Mouse (Mus musculus) heart, embryonic 13.5 days (tissue): Measurements from ENCODE around the gene Piezo1. TPM values are rescaled to one million over a fixed set of nuclear protein-coding genes. Genes with fewer than 3 reads are reported as not detected.

Experiments used
- ATAC-seq: fragments of 200-750 bp; cut with Nextera tagmentation; 2 replicates; pipeline ENCODE4 v1.8.0; 2017; ENCODE audit warnings: moderate TSS enrichment; ENCODE audit not compliant: insufficient number of reproducible peaks, low FRiP score, low TSS enrichment; ENCODE audit errors: extremely low read depth
- H3K27ac ChIP-seq: fragments of 300-500 bp; sonication (generic); replicated peaks from 2 replicates; pipeline ENCODE4 v1.5.1; 2015; ENCODE audit warnings: moderate library complexity, mild to moderate bottlenecking, inconsistent platforms
- H3K27me3 ChIP-seq: fragments of 300-500 bp; sonication (generic); replicated peaks from 2 replicates; pipeline ENCODE4 v1.6.1; 2015; ENCODE audit warnings: mild to moderate bottlenecking, inconsistent platforms
- H3K36me3 ChIP-seq: fragments of 300-500 bp; sonication (generic); 2 replicates; pipeline ENCODE4 v1.6.1; 2015; ENCODE audit warnings: mild to moderate bottlenecking, inconsistent platforms
- H3K4me1 ChIP-seq: fragments of 300-500 bp; sonication (generic); 2 replicates; pipeline ENCODE4 v1.6.1; 2015; ENCODE audit warnings: inconsistent platforms
- H3K4me2 ChIP-seq: fragments of 300-500 bp; sonication (generic); 2 replicates; pipeline ENCODE4 v1.6.1; 2015; ENCODE audit warnings: inconsistent platforms, mild to moderate bottlenecking, moderate library complexity
- H3K4me3 ChIP-seq: fragments of 300-500 bp; sonication (generic); 2 replicates; pipeline ENCODE4 v1.5.1; 2015; ENCODE audit warnings: moderate library complexity, mild to moderate bottlenecking, inconsistent platforms
- H3K9ac ChIP-seq: fragments of 300-500 bp; sonication (generic); 2 replicates; pipeline ENCODE4 v1.6.1; 2015; ENCODE audit warnings: inconsistent platforms, mild to moderate bottlenecking, moderate library complexity
- H3K9me3 ChIP-seq: fragments of 300-500 bp; sonication (generic); 2 replicates; pipeline ENCODE4 v1.6.1; 2016; ENCODE audit warnings: inconsistent platforms
- WGBS: fragments of 180-500 bp; shearing (Covaris S2); methylation state at CpG from one replicate; pipeline ENCODE4 v1.1.7; 2015; ENCODE audit warnings: mixed read lengths; 5-methylcytosine and 5-hydroxymethylcytosine counted together
- polyA plus RNA-seq: library from polyadenylated mRNA; unstranded; fragments of >200 nt; fragmentation: Nextera tagmentation; extraction: Ambion mirVana; gene quantifications from 2 replicates; pipeline ENCODE4 v1.2.1, GENCODE M21; 2015

Piezo1 gene
- polyA plus RNA-seq, 1 experiment from 2014 or later = 15.4 TPM

DNA sequence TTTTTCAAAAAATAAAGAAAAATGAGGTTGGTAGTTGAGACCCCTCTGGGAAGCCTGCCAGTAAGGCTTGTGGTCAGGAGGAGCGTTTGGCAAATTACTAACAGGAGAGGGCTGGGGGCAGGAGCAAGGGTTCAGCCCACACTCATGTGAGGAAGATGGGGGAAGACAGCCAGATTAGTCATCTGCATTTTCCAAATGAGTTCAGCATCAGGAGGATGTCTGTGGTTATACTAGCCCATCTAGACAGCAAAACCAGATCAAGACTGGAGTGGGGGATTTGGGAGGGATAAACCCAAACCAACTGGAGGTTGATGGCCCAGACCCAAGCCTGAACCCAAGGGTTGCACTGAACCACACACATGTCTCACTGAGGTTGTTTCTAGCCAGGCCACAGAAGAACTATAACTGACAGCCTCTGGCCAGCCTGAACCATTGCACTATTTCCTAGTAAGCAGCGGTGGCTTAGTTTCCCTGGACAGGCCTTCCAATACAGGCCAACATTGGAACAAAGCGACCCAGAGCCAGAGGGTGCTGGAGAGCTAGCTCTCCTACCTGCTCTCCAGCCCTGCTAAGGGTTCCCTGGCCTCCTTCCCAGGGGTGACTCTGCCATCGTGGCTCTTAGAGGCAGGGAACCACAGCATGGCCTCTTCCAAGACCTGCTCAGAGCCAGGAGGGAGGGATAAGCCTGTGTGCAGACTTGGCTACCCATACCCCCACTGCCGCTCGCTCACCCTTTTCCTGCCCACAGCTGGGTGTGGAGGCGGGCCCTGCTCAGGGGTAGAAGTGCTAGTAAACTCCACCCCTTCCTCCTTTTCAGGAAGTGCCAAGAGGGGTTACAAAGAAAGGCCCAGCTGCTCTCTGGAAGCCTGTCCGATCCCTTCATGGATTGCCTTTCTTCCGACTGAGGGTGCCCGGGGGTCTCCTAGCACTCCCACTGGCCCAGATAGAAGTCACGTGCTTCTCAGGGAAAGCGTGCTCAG lies 5.2 kb upstream of the Piezo1 start:
- H3K27me3 ChIP-seq = no peaks in the 10 kb centered on the region
- 52% methylated on average over 12 of the region's 12 CpGs for WGBS
- H3K4me1 ChIP-seq = peaks cover 38% of the 10 kb centered on the region
- H3K27ac ChIP-seq = peak overlapping the region; percentile 66
- no peak for ATAC-seq
- H3K36me3 ChIP-seq = no peaks in the 10 kb centered on the region
- H3K9me3 ChIP-seq = no peaks in the 10 kb centered on the region
- peak overlapping the region; percentile 43 for H3K4me2 ChIP-seq
- H3K9ac ChIP-seq = peak overlapping the region; percentile 59
- H3K4me3 ChIP-seq = no peak overlapping the region

DNA sequence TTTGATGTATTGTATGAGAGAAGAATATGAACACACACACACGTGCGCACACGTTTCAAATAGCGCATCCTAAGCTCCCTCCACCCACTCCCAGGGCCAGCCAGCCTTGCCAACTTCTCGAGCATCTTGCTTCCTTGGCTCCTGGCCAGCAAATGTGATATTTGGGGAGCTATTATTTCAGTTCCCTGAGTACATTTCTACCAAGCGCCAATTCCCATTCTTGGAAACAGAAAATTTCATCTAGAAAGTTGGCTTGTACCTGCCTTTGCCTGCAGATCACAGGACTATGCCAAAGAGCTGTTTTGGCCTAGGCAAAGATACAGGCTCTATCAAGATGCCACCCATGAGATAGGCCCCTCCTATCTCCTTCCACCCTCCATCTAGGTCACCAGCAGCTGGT lies 3.7 kb upstream of the Piezo1 start:
- no peak overlapping the region for H3K9ac ChIP-seq

DNA sequence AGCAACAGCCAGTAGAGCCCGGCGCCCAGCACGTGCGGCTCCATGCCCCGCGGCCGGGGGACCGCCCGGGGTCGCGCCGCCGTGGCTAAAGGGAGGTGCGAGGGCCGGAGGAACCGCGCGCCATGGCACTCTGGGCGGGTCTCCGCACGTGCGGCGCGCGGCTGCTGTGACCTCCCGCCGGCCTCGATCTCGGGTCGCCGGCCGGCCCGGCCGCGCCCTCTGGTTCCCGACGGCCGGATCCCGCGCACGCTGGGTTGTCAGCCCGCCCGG lies 199 bp downstream of the Piezo1 start:
- under 1% methylated on average over 37 of the region's 43 CpGs for WGBS
- Histone ChIP-seq H3K4me3 (peak overlapping the region; percentile 72), H3K36me3 (no peaks in the 10 kb centered on the region), H3K27ac (peak overlapping the region; percentile 84), H3K27me3 (no peaks in the 10 kb centered on the region), H3K9ac (peak overlapping the region; percentile 90), H3K4me1 (peaks cover 53% of the 10 kb centered on the region), H3K4me2 (peak overlapping the region; percentile 80), H3K9me3 (no peaks in the 10 kb centered on the region)
- no peak; the same call in 1 of the 2 replicates for ATAC-seq

More for the DNA sequence above, 3.7 kb upstream of the Piezo1 start:
- H3K27me3 ChIP-seq = no peaks in the 10 kb centered on the region
- H3K36me3 ChIP-seq = no peaks in the 10 kb centered on the region
- 75% methylated on average over 6 of the region's 6 CpGs for WGBS
- H3K4me3 ChIP-seq = no peak overlapping the region
- H3K9me3 ChIP-seq = no peaks in the 10 kb centered on the region
- no peak overlapping the region for H3K27ac ChIP-seq
- H3K4me1 ChIP-seq = peaks cover 45% of the 10 kb centered on the region
- ATAC-seq = no peak
- no peak overlapping the region for H3K4me2 ChIP-seq

- 2% methylated on average over 45 of the region's 52 CpGs for WGBS
- Histone ChIP-seq H3K27ac (peak overlapping the region; percentile 84), H3K4me1 (peaks cover 57% of the 10 kb centered on the region), H3K9me3 (no peaks in the 10 kb centered on the region), H3K9ac (peak overlapping the region; percentile 90), H3K4me2 (peak overlapping the region; percentile 80), H3K27me3 (no peaks in the 10 kb centered on the region), H3K4me3 (peak overlapping the region; percentile 72), H3K36me3 (no peaks in the 10 kb centered on the region)
- ATAC-seq = peak; percentile 21; the same call in 1 of the 2 replicates
Observed at GRCm38 (mm10) chr8:122550234-122550994, 715 bp downstream of the Piezo1 start.

GRCm38 (mm10) chr8:122548891-122549439 lies 2.2 kb downstream of the Piezo1 start:
- Histone ChIP-seq H3K9ac (peak overlapping the region; percentile 90), H3K4me3 (peak overlapping the region; percentile 72), H3K9me3 (no peaks in the 10 kb centered on the region), H3K27me3 (no peaks in the 10 kb centered on the region), H3K4me1 (peaks cover 66% of the 10 kb centered on the region), H3K4me2 (peak overlapping the region; percentile 80), H3K27ac (peak overlapping the region; percentile 84), H3K36me3 (no peaks in the 10 kb centered on the region)
- WGBS = 73% methylated on average over 3 of the region's 3 CpGs
- ATAC-seq = no peak

- Histone ChIP-seq H3K4me2 (peak overlapping the region; percentile 80), H3K27me3 (no peaks in the 10 kb centered on the region), H3K4me3 (peak overlapping the region; percentile 72), H3K27ac (peak overlapping the region; percentile 84), H3K4me1 (peaks cover 67% of the 10 kb centered on the region), H3K36me3 (peaks cover 5% of the 10 kb centered on the region; the same call in 1 of the 2 replicates), H3K9ac (peak overlapping the region; percentile 90), H3K9me3 (no peaks in the 10 kb centered on the region)
- no peak for ATAC-seq
- 59% methylated on average over 13 of the region's 13 CpGs for WGBS
Observed at GRCm38 (mm10) chr8:122548331-122548730, 2.8 kb downstream of the Piezo1 start.

GRCm38 (mm10) chr8:122547815-122548214 lies 3.3 kb downstream of the Piezo1 start:
- peak overlapping the region; percentile 72 for H3K4me3 ChIP-seq
- peak overlapping the region; percentile 80 for H3K4me2 ChIP-seq
- H3K27ac ChIP-seq = peak overlapping the region; percentile 84
- no peaks in the 10 kb centered on the region for H3K27me3 ChIP-seq
- H3K4me1 ChIP-seq = peaks cover 67% of the 10 kb centered on the region
- WGBS = 37% methylated on average over 4 of the region's 5 CpGs
- no peak for ATAC-seq
- peak overlapping the region; percentile 90 for H3K9ac ChIP-seq
- H3K36me3 ChIP-seq = peaks cover 8% of the 10 kb centered on the region
- no peaks in the 10 kb centered on the region for H3K9me3 ChIP-seq

GRCm38 (mm10) chr8:122546811-122547453 lies 4.2 kb downstream of the Piezo1 start:
- Histone ChIP-seq H3K9ac (peak overlapping the region; percentile 90), H3K4me2 (peak overlapping the region; percentile 80), H3K27ac (peak overlapping the region; percentile 84), H3K27me3 (no peaks in the 10 kb centered on the region), H3K9me3 (no peaks in the 10 kb centered on the region), H3K4me1 (peaks cover 71% of the 10 kb centered on the region), H3K4me3 (peak overlapping the region; percentile 72), H3K36me3 (peaks cover 9% of the 10 kb centered on the region)
- whole genome bisulfite sequencing = 50% methylated on average over 24 of the region's 24 CpGs
- ATAC-seq = no peak

- 40% methylated on average over 6 of the region's 7 CpGs for WGBS
- H3K27ac ChIP-seq = peak overlapping the region; percentile 84
- H3K27me3 ChIP-seq = no peaks in the 10 kb centered on the region
- H3K9ac ChIP-seq = peak overlapping the region; percentile 90
- H3K9me3 ChIP-seq = no peaks in the 10 kb centered on the region
- H3K36me3 ChIP-seq = peaks cover 9% of the 10 kb centered on the region
- peak overlapping the region; percentile 72 for H3K4me3 ChIP-seq
- H3K4me2 ChIP-seq = peak overlapping the region; percentile 80
- ATAC-seq = peak; percentile 32
- peaks cover 76% of the 10 kb centered on the region for H3K4me1 ChIP-seq
Observed at GRCm38 (mm10) chr8:122546066-122546755, 4.9 kb downstream of the Piezo1 start.

- ATAC-seq = no peak
- H3K27me3 ChIP-seq = no peaks in the 10 kb centered on the region
- no peak overlapping the region for H3K9ac ChIP-seq
- no peak overlapping the region for H3K4me3 ChIP-seq
- no peak overlapping the region for H3K27ac ChIP-seq
- H3K4me2 ChIP-seq = no peak overlapping the region
- peaks cover 65% of the 10 kb centered on the region for H3K4me1 ChIP-seq
- 83% methylated on average over 8 of the region's 8 CpGs for WGBS
- peaks cover 9% of the 10 kb centered on the region for H3K36me3 ChIP-seq
- no peaks in the 10 kb centered on the region for H3K9me3 ChIP-seq
Observed at GRCm38 (mm10) chr8:122544138-122544537, 7.0 kb downstream of the Piezo1 start.
